Mouse (Mus musculus) embryonic facial prominence, embryonic 13.5 days (tissue): ENCODE data around the gene Hydin. TPM values are rescaled to one million over a fixed set of nuclear protein-coding genes. Genes with fewer than 3 reads are reported as not detected.

ENCODE experiments used
- microRNA-seq: library from miRNA; unstranded; fragments of <30 nt; microRNA quantifications from one replicate; pipeline ENCODE4, GENCODE M21; 2016
- polyA plus RNA-seq: library from polyadenylated mRNA; unstranded; fragments of >200 nt; fragmentation: Nextera tagmentation; extraction: Ambion mirVana; gene quantifications from 2 replicates; pipeline ENCODE4 v1.2.1, GENCODE M21; 2015

Gene Hydin
- polyA plus RNA-seq, 1 experiment from 2014 or later = 0.08 TPM

Small RNAs within 50 kb of the gene (microRNA-seq; reads per million reads assigned to microRNA genes)
- gene Gm44489 (not detected), gene Gm47306 (not detected)

Other genes with a start within 250 kb of the Hydin start
- gene Chst4, start 227.2 kb upstream of the Hydin start, polyA plus RNA-seq = not detected in 2 replicates
- gene Zfp612, start 187.2 kb upstream of the Hydin start, polyA plus RNA-seq = 10.8 and 11.7 TPM in 2 replicates
- gene Gm21964, start 165.8 kb upstream of the Hydin start, polyA plus RNA-seq = not detected in 2 replicates
- not detected in 2 replicates for gene Gm17720, start 164.2 kb upstream of the Hydin start, polyA plus RNA-seq
- 3.8 and 10.4 TPM in 2 replicates for gene Calb2, start 98.8 kb upstream of the Hydin start, polyA plus RNA-seq
- 7.7 and 9.2 TPM in 2 replicates for gene Cmtr2, start 51.3 kb upstream of the Hydin start, polyA plus RNA-seq